Mouse (Mus musculus) adrenal gland, postnatal 14 days (tissue): ENCODE measurements at regions not wholly inside any gene's neighbourhood (a gene's known extent, or its start where the extent isn't known, plus 50 kb on each side); places are given as distances from the start of the nearest gene placed in this dataset.
"Not testable (repeated sequence)": the region's sequence is repeated elsewhere in the genome, so short reads cannot be mapped to it uniquely, and the experiment has no call there.

Experiments used
- DNase-seq: peaks from one replicate; pipeline ENCODE4 v3.0.0; 2021; ENCODE audit warnings: mixed read lengths

DNA sequence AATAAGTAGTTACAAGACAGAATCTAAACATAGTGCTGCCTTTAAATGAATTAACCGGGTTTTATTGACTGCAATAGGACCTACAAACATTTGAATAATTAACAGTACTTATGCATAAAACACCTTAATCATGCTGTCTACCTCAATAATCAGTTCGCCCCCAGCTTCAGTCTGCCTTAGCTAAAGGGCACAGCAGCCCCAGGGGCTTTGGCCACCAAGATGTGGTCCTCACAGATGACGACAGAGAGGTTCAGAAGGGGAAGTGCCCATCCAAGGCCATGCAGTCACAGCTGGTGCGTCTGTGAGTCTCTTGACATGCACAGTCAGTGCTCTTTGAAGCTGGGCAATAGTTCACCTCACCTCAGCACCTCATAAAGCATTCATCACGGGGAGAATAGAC lies 452.8 kb upstream of the Jmjd1c start:
- no peak for DNase-seq

GRCm38 (mm10) chr10:66657520-66657919 lies 438.4 kb upstream of the Jmjd1c start:
- DNase-seq, result no peak

DNA sequence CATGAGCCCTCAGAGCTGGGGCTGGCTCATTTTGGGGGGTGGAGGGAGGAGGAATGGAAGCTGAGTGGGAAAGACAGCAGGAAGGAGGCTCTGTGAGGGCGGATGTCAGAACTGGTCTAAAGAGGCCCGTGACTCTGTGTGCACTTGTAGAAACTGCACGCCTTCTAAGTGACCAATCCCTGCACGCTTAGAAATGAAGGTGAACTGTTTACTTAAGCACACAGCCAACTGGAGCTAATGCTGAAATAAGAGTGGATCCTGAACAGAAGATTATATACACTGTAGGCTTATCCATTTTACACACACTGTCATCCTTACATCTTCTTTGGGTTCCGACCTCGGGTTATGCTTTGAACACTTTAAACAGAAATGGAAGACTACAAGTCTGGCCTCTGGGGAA lies 412.8 kb upstream of the Jmjd1c start:
- DNase-seq, result no peak

DNA sequence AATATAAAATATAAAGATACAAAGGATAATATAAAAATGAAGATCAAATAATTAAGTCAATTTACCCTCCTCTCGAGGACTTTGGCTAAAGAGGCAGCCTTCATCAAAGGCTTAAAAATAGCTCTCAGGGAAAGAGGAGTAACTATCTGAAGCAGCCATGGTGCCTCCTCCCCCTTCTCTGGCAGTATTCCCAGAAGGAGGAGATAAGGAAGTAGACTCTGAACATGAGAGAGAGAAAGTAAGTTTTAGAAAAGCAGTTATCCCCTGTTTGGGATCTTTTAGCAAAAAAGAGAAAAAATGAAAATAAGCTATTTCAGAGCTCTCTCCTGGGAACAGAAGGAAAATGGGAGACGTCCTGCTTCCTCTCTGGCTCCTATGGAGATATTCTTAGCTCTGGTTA lies 406.7 kb upstream of the Jmjd1c start:
- not testable (repeated sequence) for DNase-seq

DNA sequence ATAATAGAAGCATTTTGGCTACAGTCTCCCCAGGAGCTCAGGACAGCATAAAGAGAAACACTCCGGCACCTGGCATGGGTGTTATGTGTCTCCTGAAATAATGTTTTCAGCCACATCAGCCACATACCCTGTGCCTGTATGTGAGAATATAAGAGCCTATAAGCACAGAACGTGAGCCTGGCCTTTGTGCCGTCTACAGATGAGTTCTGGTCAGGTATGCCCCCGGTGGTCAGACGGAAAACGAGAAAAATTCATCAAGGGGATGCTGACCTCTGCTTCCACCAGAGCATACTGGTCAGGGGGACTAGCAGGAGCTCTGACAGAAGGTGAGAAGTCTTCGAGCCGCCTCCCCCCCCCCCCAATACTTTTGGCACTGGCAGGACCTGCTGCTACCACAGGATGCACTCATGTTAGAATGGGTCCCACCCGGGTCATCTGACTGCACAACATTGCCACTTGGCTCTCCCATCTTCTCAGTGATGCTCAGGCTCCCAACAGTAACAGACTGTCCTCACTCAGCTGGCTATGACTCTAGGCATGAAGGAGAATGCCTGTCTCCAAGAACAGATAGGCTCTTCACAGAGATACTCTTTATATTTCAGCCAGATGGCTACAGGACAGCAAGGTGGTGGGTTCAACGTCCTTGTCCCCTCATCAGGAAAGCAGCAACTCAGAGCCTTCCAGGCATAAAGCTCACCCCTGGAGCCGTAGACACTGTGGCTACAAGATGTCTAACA lies 401.2 kb upstream of the Jmjd1c start:
- DNase-seq, result no peak

DNA sequence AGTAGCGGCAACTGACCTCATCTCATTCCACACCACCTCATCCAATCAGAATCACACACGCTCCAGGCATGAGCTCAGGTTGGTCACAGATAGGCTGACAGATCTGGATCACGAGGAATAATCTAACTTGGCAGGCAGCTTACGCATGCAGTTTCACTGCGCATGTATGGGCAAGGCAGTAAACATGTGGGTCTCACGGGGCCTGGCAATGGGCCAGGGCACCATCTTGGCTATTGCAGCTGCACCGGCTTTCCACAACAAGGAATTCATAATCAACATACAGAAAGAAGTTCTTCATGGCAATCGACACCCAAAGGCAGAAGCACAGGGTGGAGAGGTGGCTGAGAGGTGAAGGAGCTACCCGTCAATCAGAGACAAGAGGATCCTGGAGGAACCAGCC lies 381.0 kb upstream of the Jmjd1c start:
- DNase-seq, result not testable (repeated sequence)

GRCm38 (mm10) chr10:66717909-66718308 lies 378.0 kb upstream of the Jmjd1c start:
- DNase-seq, result peak; percentile 16

- no peak for DNase-seq
Measured at GRCm38 (mm10) chr10:66719796-66720195, 376.1 kb upstream of the Jmjd1c start.

GRCm38 (mm10) chr10:66733631-66734030 lies 362.3 kb upstream of the Jmjd1c start:
- no peak for DNase-seq

- DNase-seq, result peak; percentile 9
Measured at GRCm38 (mm10) chr10:66734853-66735252, 361.1 kb upstream of the Jmjd1c start.

DNA sequence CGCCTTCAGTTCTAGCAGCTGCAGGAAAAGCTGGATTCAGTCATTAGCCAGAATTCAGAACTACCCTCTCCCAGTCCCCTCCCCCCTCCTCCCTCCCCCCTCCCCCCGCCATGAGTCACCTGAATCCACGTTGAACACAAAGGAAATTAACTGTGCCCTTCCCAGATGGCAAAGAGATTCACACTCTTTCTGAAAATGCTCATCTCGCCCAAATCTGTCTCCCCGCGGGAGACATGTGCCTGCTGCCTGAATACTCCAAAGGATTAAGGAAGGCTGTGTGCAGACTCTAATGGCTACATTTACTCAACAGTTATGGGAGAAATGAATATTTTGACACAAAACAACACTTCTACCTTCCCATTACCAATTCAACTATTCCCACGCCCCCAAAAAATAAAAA lies 356.9 kb upstream of the Jmjd1c start:
- DNase-seq, result no peak

- DNase-seq, result peak; percentile 40
Measured at GRCm38 (mm10) chr10:66741819-66742218, 354.1 kb upstream of the Jmjd1c start.

GRCm38 (mm10) chr10:66743254-66743653 lies 352.7 kb upstream of the Jmjd1c start:
- DNase-seq, result no peak

- no peak for DNase-seq
Measured at GRCm38 (mm10) chr10:66745871-66746270, 350.1 kb upstream of the Jmjd1c start.

GRCm38 (mm10) chr10:66752237-66752810 lies 343.6 kb upstream of the Jmjd1c start:
- no peak for DNase-seq

GRCm38 (mm10) chr10:66756866-66757265 lies 339.1 kb upstream of the Jmjd1c start:
- DNase-seq, result no peak

GRCm38 (mm10) chr10:66770161-66771030 lies 325.5 kb upstream of the Jmjd1c start:
- peak; percentile 4 for DNase-seq

- no peak for DNase-seq
Measured at GRCm38 (mm10) chr10:66780335-66781170, 315.4 kb upstream of the Jmjd1c start.

GRCm38 (mm10) chr10:66781171-66781510 lies 314.8 kb upstream of the Jmjd1c start:
- DNase-seq, result no peak

DNA sequence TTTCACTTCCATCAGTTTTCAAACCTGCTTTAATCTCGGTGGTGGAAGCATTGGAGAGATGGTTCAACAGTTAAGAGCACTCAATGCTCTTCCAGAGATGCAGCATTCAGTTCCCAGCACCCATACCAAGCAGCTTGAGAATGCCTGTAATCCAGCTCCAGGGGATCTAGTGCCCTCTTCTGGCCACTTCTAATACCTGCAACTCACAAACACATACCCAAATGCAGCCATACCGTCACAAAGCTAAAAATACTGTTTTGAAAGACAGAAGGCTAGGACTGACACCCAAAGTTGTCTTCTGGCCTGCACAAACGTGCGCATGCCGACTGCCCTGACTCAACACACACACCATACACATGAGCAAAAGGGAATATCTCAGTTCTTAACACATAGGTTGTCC lies 313.9 kb upstream of the Jmjd1c start:
- DNase-seq, result no peak

- DNase-seq, result no peak
Measured at GRCm38 (mm10) chr10:66787812-66788211, 308.1 kb upstream of the Jmjd1c start.

DNA sequence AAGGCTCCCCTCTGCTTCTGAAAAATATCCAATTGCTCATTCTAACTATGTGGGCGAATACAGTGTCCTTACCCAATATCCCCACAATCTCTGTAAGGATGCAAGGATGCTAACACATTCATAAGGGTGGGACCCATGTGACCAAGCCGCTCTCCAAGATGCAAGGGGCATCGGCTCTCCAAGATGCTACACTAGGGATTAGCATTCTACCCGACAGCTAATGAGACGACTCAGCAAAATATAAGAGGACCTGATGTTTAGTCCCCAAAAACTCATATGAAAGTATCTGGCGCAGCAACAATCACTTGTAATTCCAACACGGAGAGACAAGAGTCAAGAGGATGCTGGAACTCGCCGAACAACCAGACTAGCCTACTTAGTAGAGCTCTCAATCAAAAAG lies 299.6 kb upstream of the Jmjd1c start:
- DNase-seq, result no peak
